Mouse (Mus musculus): ENCODE measurements at regions not wholly inside any gene's neighbourhood (a gene's known extent, or its start where the extent isn't known, plus 50 kb on each side); places are given as distances from the start of the nearest gene placed in this dataset.
A peak's percentile ranks its signal among the peaks of the same experiment; 100 is the strongest.

GRCm38 (mm10) chr12:54454606-54455005 lies 201.8 kb downstream of the Sptssa start:
- no peak for DNase-seq (ENCODE audit: low spot score in 2 of 2)

DNA sequence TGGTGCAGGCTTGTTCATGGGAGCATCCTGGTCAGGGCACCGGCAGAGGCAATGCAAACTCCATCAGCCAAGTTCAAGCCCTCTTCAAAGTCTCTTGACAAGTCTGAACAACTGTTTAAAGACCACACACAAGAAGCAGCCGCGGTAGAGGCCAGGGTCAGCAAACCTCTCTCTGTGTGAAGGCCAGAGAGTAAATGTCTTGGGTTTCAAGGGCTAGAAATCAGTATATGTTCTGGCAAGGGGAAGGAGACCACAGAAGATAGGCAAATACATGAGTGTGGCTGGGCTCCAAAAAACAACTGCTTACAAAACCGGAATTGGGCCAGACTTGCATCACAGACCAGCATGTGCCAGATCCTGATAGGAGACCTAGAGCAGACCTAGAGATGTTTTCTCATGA lies 203.0 kb downstream of the Sptssa start:
- DNase-seq (ENCODE audit: low spot score in 2 of 2), result no peak

DNA sequence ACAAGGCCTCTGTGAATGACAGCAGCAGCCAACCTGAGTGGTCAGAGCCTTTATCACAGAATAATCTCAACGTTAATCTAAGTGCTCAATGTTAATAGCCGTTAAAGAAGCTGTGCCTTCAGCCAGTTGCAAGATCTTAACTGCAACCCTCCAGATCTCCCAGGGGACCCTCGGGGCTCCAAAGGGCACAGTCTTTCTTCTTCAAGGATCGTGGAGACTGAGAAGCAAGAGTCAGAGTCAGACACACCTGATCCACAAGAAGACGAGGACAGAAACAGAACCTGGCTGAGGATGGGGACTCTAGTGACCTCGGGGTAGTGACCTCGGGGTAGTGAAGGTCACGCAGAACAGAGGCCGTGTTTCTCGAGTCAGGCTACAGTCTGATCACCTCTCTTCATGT lies 206.0 kb downstream of the Sptssa start:
- no peak for DNase-seq (ENCODE audit: low spot score in 2 of 2)

GRCm38 (mm10) chr12:54448221-54448620 lies 208.2 kb downstream of the Sptssa start:
- DNase-seq (ENCODE audit: low spot score in 2 of 2), result no peak

GRCm38 (mm10) chr12:54447354-54447753 lies 209.0 kb downstream of the Sptssa start:
- no peak for DNase-seq (ENCODE audit: low spot score in 2 of 2)

GRCm38 (mm10) chr12:54446356-54446755 lies 210.0 kb downstream of the Sptssa start:
- DNase-seq (ENCODE audit: low spot score in 2 of 2), result no peak

DNA sequence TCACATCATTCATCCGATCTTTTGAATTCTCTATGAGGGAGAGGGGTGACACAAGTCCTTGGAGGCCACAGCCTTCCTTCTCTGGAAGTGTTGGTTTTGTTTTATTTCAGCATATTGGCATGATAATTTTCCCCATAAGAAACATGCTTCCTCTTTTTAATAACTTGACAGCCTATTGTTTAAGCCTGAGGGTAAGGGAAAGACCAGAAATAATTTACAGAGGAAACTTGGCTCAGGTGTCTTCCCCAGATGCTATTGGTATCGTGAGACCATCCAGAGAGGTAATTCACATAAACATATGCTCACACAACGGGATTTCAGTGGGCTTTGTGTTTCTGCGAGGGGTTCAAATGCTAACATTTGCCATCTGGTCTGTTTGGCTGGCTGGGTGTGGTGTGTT lies 212.0 kb downstream of the Sptssa start:
- no peak for DNase-seq (ENCODE audit: low spot score in 2 of 2)

- no peak for DNase-seq (ENCODE audit: low spot score in 2 of 2)
Measured at GRCm38 (mm10) chr12:54443285-54443684, 213.1 kb downstream of the Sptssa start.

DNA sequence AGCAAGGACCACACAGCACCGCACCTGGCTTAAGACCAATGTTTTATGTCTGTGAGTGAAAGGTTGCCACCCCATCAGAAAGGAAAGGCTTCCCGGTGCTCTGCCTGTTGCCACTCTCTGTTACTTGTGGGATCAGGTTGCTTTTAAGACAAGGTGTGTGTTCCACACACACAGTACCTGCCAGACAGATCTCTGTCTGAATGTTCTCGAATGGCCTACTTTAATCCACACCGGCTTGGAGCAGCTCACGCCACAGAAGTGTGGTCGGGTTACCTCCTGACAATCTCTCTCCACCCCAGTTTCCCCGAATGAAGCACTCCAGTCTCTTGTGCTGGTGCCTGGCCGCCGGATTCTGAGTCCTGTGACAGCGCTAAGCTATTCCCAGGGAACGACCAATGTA lies 214.0 kb downstream of the Sptssa start:
- no peak for DNase-seq (ENCODE audit: low spot score in 2 of 2)

DNA sequence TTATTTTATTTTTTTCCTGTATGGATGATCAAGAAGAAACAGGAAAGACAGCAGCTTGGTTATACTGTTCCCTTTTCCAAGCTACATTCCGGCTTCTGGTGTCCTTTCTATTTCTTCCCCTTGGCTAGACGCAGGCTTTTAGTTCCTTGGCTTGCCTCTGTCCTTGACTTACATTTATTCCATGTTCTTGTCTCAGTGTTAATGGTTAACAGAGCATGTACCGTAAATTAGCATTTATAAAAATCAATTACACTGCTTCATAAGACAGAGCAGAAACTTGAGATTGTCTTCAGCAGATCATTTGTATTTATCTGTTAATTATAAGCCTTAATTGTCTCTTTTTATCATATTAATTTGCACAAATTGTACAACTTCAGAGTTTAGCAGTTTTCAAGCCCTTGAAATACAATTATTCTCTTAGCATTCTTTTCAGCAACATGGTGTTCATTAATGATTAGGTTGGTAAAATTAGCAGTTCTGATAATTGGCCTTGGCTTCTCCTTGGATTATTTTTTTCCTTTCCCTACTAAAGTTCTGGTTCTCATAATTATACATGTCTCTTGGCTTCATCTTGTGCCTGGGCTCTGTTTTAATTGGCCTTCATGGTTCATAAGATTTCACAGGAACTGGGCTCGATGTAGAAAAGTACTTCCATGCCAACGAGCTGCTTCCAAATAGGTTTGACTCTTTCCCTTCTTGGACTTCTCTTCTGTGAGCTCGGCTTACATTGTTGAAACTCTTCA lies 215.4 kb downstream of the Sptssa start:
- DNase-seq (ENCODE audit: low spot score in 2 of 2), result no peak

DNA sequence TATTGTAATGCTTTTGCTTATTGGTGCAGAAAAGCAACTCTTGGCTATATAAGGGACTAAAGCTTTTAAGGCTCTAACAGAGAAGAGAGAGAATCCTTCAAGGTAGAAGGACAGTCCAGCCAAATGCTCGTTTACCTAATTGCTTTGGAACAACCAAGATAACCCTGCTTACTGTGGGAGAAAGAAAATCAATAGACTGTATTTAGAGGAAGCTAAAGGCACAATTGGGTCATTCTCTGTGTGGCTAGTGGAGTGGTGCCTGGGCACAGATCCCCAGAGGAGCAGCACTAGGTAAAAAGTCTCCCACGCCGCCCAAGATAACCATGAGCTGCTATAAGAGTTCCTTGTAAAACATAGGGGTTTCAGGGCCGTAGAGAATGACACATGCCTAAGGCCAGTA lies 217.6 kb downstream of the Sptssa start:
- no peak for DNase-seq (ENCODE audit: low spot score in 2 of 2)

- DNase-seq (ENCODE audit: low spot score in 2 of 2), result no peak
Measured at GRCm38 (mm10) chr12:54425236-54425635, 221.6 kb upstream of the Egln3 start.

- no peak for DNase-seq (ENCODE audit: low spot score in 2 of 2)
Measured at GRCm38 (mm10) chr12:54414829-54415228, 211.2 kb upstream of the Egln3 start.

GRCm38 (mm10) chr12:54414201-54414600 lies 210.5 kb upstream of the Egln3 start:
- DNase-seq (ENCODE audit: low spot score in 2 of 2), result no peak

GRCm38 (mm10) chr12:54410038-54410605 lies 206.5 kb upstream of the Egln3 start:
- DNase-seq (ENCODE audit: low spot score in 2 of 2), result no peak

GRCm38 (mm10) chr12:54408906-54409305 lies 205.2 kb upstream of the Egln3 start:
- DNase-seq (ENCODE audit: low spot score in 2 of 2), result no peak

DNA sequence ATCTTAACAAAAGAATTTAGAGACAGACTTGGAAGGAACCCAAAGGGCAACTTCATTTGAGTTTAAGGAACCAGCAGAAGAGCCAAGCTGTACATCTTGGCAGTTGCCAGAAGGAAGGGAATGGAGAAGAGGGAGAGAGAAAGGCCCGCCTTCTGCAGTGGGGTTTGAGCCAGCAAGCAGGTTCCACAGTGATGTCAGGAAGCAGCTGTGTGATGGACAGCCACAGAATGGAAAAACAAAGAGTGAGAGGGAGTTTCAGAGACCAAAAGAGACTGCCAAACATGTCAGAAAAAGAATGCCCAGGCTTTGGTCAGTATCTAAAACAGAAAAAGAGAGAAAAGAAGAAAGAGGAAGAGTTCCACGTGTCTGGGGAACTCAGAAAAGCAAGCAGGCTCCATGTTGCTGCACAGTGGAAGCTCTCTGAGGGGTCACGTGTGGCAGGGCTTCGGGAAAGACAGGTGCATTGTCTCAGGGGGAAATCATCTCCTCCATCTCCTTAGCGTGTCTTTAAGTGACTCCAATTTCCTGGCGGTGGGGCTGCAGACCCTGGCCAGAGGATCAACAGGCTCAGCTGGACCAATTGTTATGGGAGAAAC lies 203.7 kb upstream of the Egln3 start:
- no peak for DNase-seq (ENCODE audit: low spot score in 2 of 2)

- peak; percentile 34 to 76 for DNase-seq (ENCODE audit: low spot score in 2 of 2)
Measured at GRCm38 (mm10) chr12:54405066-54405465, 201.4 kb upstream of the Egln3 start.

DNA sequence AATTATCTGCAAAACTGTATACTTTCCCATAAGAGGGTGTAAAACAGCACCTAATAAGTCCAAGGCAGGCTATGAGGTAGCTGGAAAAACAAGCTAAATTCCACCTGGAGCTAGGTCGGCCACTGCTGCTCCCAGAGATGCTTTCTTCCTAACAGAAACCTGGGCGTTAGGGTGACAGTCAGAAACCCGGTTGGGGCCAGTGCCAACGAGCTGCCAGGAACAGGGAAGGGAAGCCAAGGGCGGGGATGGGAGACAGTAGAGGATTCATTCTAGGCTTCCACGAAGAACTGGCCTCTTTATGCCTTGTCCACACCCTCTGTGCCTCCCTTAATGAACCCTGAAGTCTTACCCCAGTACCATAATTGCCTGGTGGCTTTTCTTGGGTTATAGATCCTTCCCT lies 198.9 kb upstream of the Egln3 start:
- DNase-seq (ENCODE audit: low spot score in 2 of 2), result no peak

GRCm38 (mm10) chr12:54401665-54402064 lies 198.0 kb upstream of the Egln3 start:
- no peak for DNase-seq (ENCODE audit: low spot score in 2 of 2)

- DNase-seq (ENCODE audit: low spot score in 2 of 2), result no peak
Measured at GRCm38 (mm10) chr12:54400084-54400483, 196.4 kb upstream of the Egln3 start.

DNA sequence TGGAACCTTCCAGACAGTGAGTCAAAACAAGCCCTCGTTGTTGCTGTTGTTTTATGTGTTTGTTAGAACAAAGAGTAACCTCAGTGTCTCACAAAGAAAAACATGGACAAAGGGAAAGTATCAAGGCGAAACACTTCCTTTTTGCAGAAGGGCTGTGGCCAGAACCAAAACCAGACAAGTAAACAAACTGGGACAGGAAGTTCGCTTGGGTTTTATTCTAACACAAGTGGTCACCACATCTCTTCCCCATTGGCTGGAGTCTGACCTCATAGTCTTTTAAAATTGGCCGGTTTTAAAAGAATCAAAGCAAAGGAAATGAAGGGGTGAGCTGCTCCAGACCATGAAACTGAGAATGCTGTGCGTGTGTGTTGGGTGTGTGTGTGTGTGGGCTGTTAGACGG lies 194.4 kb upstream of the Egln3 start:
- no peak for DNase-seq (ENCODE audit: low spot score in 2 of 2)

DNA sequence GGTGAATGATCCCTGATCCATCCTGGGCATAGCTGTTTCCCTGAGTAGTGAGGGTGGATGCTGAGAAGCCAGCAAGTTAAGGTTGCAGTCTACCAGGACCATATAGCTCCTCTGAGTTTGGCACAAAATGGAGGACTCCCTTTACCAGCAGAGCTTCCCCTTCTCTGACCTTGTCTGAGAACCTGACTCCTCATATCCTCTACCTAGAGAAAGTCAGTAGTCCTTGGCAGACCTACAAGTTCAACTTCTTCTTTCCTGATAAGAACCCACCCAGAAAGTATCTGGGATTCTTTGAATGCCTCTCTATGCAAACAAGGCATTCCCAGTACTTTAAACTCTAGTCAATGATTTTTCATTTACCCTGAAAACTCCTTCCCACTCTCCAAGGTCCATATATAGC lies 193.3 kb upstream of the Egln3 start:
- no peak for DNase-seq (ENCODE audit: low spot score in 2 of 2)
